Mouse (Mus musculus): ENCODE measurements around the gene Mnx1.

- TF ChIP-seq EP300 (IDR thresholded peaks at IDR 0.05; ENCODE audit: low read depth) (no peak), CTCF (IDR thresholded peaks at IDR 0.05; ENCODE audit: low read depth) (no peak)
These were observed 2.2 kb downstream of the Mnx1 start for GRCm38 (mm10) chr5:29476021-29476420.

Measured in heart, postnatal 0 days (tissue).